Mouse (Mus musculus): ENCODE measurements around the gene Cckar.

The Cckar gene

DNA sequence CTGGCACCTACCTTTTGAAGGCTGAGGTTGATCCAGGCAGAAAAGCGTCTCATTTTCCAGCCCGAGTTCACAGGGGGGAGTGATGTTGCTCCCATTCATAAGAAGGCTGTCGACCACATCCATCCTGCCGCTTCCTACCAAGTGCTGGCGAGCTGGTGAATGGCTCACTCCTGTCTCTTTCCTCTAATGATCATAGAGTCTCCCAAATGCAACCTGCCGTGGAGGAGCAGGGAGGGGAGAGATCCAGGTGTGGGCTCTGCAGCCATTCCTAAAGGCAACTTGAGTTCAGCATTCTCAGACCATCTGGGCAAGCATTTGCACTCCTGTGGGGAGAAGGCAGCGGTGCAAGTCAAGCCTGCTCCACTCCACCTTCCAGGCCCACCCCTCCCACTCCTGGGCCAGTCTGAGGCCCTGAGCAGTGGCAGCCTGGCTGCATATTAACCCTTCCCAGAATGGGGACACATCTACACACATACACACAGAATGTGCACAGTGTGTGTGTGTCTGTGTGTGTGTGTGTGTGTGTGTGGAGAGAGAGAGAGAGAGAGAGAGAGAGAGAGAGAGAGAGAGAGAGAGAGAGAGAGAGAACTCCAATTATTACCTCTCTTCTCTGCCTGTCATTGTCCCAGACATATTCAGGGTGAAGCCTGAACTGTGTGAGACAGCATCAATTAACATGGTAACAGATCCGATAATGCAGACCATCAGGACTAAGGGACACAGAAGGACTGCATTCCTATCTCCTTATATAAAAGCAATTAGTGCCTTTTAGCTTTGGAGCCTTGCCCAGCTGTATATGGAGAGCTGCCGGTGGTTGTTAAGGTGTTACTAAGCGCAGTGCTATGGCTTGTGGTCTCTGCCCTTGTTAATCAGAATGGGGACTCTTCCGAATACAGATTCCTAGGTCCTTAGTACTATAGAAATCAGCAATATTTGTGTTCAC is at the start of gene Cckar:
Gene Cckar, minus strand, starts transcription at position 471 of the 943 bp plus-strand sequence.
- no peak for DNase-seq (ENCODE audit: low read depth, low spot score)

DNA sequence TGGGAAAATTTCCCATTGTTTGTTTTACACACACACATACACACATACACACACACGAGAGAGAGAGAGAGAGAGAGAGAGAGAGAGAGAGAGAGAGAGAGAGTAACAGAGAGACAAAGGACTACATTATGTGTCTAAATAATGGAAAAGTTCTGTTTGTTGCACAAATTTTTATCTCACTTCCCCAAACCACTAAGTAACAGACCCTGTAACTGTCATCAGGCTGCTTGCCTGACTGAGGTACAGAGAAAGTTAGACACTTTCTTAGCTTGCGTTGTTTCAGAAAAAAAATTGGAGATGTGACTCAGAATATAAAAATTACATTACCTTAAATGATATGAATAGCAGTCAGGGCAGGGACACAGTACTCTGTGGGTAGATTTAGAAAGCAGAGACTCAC is 36.6 kb upstream of the Cckar start:
- no peak for DNase-seq (ENCODE audit: low read depth, low spot score)

DNA sequence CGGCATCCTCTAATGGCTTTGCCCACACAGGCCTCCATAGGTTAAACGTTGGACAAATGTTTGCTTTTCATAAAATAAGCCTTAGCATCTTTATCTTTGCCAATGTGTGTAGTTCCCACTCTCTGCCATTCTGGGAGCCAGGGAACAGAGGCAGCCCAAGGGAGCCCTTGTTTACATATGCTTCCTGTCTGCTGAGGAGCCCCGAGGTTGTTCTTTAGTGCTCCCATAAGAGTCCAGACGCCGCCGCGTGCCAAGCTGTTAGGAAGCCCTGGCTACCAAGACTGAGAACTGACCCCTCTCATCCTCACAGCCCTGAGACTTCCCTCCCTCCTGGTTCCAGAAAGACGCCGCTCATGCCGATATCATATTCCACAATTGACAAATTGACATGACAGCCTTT is 25.4 kb upstream of the Cckar start:
- no peak for DNase-seq (ENCODE audit: low read depth, low spot score)

DNA sequence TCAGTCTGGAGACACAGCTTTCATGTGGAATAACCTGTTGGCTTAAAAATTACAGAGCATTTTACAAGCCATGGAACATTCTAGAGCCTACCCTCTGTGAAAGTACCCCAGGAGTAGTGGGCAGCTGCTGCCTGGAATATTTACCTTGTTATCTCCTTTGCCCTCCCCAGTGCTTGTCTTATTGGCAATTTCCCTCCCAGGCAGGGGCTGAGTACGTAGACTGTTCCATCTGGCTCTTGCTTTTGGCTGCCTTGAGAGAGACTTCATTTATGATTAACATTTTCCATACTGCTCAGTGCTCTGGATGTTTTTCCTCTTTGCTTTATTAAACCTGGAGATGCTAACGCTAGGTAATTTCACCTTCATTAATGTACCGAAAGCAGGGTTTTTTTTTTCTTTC is 20.1 kb upstream of the Cckar start:
- no peak for DNase-seq (ENCODE audit: low read depth, low spot score)

GRCm38 (mm10) chr5:53726011-53726410 is 18.5 kb upstream of the Cckar start:
- no peak for DNase-seq (ENCODE audit: low read depth, low spot score)

DNA sequence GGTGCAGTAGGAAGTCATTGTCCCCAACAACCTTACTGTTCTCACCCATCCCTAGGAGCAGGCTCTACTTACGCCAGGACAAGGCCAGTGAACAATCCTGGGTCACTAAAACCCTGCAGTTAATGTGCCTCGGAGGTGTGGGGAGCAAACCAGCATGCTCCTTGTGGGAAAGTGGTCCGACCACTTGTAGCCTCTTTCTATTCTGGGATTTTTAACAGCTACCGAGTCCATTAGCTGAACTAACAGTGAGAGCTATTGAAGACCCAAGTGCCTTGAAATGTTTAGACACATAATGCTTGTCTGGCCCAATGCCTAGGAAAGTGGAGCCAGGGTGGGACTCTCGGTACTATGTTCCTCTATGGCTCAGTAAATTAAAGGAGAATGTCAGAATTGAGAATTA is 9.0 kb upstream of the Cckar start:
- DNase-seq (ENCODE audit: low read depth, low spot score), result no peak

- no peak for DNase-seq (ENCODE audit: low read depth, low spot score)
These were observed 3.8 kb upstream of the Cckar start for GRCm38 (mm10) chr5:53711277-53711676.

DNA sequence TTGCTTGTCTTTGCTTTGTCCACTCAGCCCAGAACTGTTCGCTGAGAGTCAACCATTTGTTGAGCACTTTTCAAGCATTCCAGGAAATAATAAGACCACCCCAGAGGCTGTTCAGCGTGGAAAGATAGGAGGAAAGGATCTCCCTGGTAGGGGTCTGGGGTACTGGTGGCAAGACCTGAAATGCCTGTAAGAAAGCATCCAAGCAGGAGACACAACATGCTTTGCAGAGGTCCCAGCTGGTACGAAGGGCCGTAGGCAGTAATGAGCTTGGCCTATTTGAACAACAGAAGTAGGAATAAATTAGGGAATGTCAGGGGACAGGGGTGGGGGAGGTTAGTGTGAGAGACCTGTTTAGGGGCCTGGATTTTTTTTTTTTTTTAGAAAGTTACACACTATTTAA is 686 bp upstream of the Cckar start:
- DNase-seq (ENCODE audit: low read depth, low spot score), result no peak

DNA sequence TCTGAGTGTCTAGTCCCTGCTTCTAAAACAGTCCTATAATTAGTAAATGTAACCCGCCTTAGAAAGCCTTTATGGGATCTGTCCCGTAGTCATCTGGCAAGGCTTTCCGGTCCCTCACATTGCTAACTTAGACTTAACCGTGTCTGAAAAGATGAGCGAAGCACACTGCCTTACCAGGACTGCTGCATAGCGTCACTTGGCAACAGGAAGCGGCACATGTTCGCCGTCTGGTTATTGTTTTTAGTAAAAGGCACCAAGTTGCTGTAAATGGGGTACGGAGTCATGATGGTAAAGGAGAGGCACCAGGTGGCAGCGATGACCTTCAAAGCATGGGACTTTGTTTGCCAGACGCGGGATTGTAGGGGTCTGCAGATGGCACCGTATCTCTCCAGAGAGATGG is 4.8 kb downstream of the Cckar start:
- no peak for DNase-seq (ENCODE audit: low read depth, low spot score)

GRCm38 (mm10) chr5:53697794-53698193 is 9.7 kb downstream of the Cckar start:
- DNase-seq (ENCODE audit: low read depth, low spot score), result no peak

GRCm38 (mm10) chr5:53696701-53697100 is 10.8 kb downstream of the Cckar start:
- DNase-seq (ENCODE audit: low read depth, low spot score), result no peak

- no peak for DNase-seq (ENCODE audit: low read depth, low spot score)
These were observed 14.8 kb downstream of the Cckar start for GRCm38 (mm10) chr5:53692662-53693061.

- DNase-seq (ENCODE audit: low read depth, low spot score), result no peak
These were observed 15.4 kb downstream of the Cckar start for GRCm38 (mm10) chr5:53692100-53692499.

DNA sequence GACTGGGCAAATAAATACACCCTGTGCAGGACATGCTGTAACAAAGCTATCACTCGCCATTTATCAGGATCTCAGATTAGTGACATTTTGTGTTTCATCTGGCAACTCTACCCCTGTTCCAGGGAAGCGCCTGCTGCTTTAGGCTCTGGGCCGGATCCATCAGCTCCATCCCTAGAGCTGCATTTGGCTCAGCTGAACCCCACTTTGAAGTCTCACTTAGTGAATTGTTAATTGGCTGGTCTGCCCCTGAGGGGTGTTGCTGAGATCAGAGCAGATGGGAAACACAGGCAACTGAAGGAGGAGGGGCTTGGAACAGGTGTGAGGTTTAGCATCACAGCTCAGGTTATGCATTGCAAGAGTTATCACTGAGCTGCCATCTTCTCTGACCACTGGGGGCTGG is 15.9 kb downstream of the Cckar start:
- DNase-seq (ENCODE audit: low read depth, low spot score), result no peak

- no peak for DNase-seq (ENCODE audit: low read depth, low spot score)
These were observed 19.2 kb downstream of the Cckar start for GRCm38 (mm10) chr5:53688326-53688725.

DNA sequence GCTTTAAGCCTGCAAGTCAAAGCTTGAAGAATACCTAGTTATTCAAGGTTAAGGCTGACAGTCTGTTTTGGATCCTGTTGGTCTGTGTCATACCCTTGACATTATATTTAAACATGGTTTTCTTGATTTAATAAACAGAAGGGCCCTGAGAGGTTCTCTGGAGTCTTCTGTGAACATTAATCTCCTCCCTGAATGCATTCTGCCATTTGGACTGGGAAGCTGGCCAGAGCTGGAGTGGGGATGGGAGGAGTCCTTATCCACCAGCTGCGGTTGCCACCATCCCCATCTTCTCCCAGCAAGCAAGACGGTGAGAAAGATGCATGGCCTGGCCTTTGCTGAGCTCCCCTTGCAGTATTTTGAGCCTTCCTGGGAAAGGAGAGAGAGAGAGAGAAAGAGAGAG is 21.1 kb downstream of the Cckar start:
- DNase-seq (ENCODE audit: low read depth, low spot score), result no peak

DNA sequence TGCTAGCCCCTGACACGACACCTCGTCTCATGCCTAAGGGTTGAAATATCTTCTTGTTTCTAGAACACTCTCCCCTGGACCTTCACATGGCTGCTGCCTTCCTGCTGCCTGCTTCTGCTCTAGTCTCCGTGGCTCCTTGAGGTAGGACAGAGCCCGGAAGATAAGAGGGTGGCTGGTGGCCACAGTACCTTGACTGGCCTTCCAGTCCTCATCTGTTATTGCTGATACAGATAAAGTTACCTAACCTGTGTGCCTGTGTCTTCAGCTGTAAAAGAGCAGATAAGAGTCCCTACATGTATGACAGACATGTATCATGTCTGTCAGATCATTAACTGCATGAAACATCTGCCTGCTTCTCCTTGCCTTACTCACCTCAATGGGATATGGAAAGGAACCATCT is 21.9 kb downstream of the Cckar start:
- no peak for DNase-seq (ENCODE audit: low read depth, low spot score)

GRCm38 (mm10) chr5:53684417-53684816 is 23.1 kb downstream of the Cckar start:
- DNase-seq (ENCODE audit: low read depth, low spot score), result no peak

GRCm38 (mm10) chr5:53683916-53684315 is 23.6 kb downstream of the Cckar start:
- DNase-seq (ENCODE audit: low read depth, low spot score), result no peak

GRCm38 (mm10) chr5:53679651-53680050 is 27.9 kb downstream of the Cckar start:
- DNase-seq (ENCODE audit: low read depth, low spot score), result no peak

DNA sequence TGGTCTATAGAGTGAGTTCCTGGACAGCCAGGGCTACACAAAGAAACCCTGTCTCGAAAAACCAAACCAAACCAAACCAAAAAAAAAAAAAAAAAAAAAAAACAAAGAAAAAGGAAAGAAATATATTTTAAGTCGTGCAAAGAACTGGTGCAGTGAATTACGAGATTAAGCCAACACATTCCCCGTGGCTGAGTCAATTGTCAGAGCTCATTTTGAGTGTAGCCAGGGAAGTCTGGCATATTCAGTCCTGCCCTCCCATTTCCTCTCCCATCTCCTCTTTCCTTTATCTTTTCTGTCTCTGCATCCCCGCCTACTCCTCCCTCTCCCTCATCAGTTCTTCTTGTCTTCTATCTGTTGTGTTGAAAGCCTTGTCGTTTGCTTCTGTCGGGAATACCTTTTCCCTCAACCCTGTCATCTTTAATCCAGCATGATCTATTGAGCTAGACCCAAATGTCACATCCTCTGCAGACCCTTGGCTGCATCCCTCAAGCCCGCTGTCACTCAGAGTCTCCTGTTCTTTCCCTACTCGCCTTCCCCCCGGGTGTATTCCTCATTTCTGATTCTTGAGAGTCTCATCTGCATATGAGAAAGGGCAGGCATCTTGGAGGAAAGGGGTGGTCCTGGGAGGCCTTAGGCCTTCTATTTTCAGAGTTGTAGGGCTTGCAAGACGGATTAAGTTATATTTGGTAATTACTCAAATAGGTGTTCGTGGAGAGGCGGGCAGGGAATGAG is 29.3 kb downstream of the Cckar start:
- no peak for DNase-seq (ENCODE audit: low read depth, low spot score)

GRCm38 (mm10) chr5:53676671-53677070 is 30.8 kb downstream of the Cckar start:
- DNase-seq (ENCODE audit: low read depth, low spot score), result no peak

Measured in embryo, embryonic 11.5 days (tissue).